Mouse (Mus musculus): ENCODE data around the gene Popdc3.
"Not testable (repeated sequence)": the region's sequence is repeated elsewhere in the genome, so short reads cannot be mapped to it uniquely, and the experiment has no call there.

The Popdc3 gene

GRCm38 (mm10) chr10:45311624-45312023, 133.7 kb downstream of the Popdc3 start:
- CTCF ChIA-PET = no interaction called here

- CTCF ChIA-PET = no interaction called here
These were observed 137.0 kb downstream of the Popdc3 start for GRCm38 (mm10) chr10:45314865-45315264.

- CTCF ChIA-PET = no interaction called here
These were observed 141.0 kb downstream of the Popdc3 start for GRCm38 (mm10) chr10:45318922-45319321.

- CTCF ChIA-PET = no interaction called here
These were observed 142.4 kb downstream of the Popdc3 start for GRCm38 (mm10) chr10:45320296-45320695.

GRCm38 (mm10) chr10:45324159-45324558, 146.3 kb downstream of the Popdc3 start:
- CTCF ChIA-PET = no interaction called here

DNA sequence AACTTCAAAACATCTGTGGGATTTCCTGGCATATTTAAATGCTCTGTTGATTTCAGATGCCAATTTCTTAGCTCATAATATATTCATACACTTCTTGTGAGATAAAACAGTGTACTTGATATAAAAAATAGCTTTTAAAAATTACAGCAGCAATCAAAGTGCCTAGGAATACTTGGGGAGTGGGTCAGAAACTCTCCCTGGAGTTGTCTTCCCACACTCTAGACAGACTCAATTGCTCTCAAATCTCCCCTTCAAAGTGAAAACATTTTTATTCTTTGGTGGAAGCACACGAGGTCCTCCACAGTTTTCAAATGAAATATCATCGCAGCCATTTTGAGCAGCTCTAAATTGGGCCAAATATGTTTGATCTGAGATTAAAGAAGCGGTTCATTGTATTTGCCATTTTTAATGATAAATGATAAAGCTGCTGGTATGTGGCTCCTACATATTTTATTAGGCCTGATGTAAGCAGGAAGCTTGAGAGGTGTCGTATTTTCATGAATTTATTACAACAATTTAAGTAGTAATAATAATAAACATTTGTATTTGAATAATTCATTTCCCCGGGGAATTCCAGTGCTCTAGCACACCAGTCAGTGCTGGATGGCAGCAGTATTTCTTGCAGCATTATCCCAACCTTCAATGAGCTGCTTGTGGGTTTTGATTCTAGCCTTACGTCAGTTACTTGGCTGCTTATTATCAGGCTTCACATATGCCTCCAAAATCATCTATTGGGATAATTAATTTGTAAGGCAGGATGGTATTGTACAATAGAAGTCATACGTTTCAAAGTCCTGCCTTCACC, 150.5 kb downstream of the Popdc3 start:
- CTCF ChIA-PET = no interaction called here

DNA sequence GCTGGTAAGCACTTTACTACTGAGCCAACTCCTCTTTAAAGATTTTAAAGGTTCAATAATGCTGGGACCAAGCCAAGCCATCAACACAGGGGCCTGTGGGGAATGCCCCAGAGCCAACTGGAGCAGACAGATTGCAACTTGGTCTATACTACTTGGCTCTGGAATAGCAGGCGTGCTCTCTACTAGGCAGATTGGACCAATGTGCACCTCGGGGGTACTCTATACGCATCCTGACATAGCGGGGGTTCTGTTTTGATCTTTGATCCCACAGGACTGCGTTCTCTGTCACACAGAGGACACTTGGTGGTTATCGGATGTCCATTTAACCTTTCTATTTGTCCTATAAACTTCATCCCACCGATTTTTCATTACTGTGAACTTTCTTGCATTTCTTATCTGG, 157.0 kb downstream of the Popdc3 start:
- CTCF ChIA-PET = no interaction called here

- CTCF ChIA-PET = no interaction called here
These were observed 157.8 kb downstream of the Popdc3 start, which contains the start of gene Bves for GRCm38 (mm10) chr10:45335434-45336422. Gene Bves (plus strand): TSS chr10:45335772.

- CTCF ChIA-PET = no interaction called here
These were observed 161.2 kb downstream of the Popdc3 start for GRCm38 (mm10) chr10:45339106-45339505.

DNA sequence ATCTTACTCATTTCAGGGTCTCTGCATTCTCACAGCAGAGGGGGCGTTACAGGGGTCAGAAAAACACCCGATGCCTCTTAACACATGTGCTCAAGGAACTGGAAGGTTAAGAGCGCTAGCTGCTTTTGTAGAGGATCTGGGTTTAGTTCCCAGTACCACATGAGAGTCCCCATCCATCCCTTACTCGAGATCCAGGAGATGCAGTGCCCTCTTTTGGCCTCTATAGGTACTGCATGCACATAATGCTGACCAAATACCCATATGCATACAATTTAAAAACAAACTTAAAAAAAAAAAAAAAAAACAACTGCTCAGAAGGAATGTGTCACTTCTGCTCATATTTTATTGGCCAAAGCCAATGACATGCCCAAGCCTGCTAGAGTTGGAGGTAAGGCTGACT, 166.5 kb downstream of the Popdc3 start:
- CTCF ChIA-PET = no interaction called here

GRCm38 (mm10) chr10:45345217-45345616, 167.3 kb downstream of the Popdc3 start:
- CTCF ChIA-PET = no interaction called here

- CTCF ChIA-PET = not testable (repeated sequence)
These were observed 170.2 kb downstream of the Popdc3 start for GRCm38 (mm10) chr10:45348143-45348542.

GRCm38 (mm10) chr10:45356091-45356490, 178.2 kb downstream of the Popdc3 start:
- CTCF ChIA-PET = no interaction called here

GRCm38 (mm10) chr10:45363396-45363795, 185.5 kb downstream of the Popdc3 start:
- CTCF ChIA-PET = interaction anchor here (0.6 kb wide), 1 partner anchor 1212 kb away, joined by 5 read pairs; no protein-coding TSS in a partner anchor

GRCm38 (mm10) chr10:45366987-45367705, 189.2 kb downstream of the Popdc3 start:
- CTCF ChIA-PET = no interaction called here

All from spleen, embryonic (tissue).